Mouse (Mus musculus): ENCODE data around the gene Ak5. TPM values are rescaled to one million over a fixed set of nuclear protein-coding genes. Genes with fewer than 3 reads are reported as not detected.
A peak's percentile ranks its signal among the peaks of the same experiment; 100 is the strongest.

The Ak5 gene
- polyA plus RNA-seq, 1 experiment from 2014 or later = 1.3 TPM

GRCm38 (mm10) chr3:152490423-152490822, 177.7 kb downstream of the Ak5 start:
- no peak overlapping the region for H3K9ac ChIP-seq
- H3K4me2 ChIP-seq (replicated peaks) = no peak overlapping the region
- no peaks in the 10 kb centered on the region for H3K27me3 ChIP-seq
- no peaks in the 10 kb centered on the region for H3K4me1 ChIP-seq
- H3K9me3 ChIP-seq (replicated peaks) = no peaks in the 10 kb centered on the region
- no peaks in the 10 kb centered on the region for H3K36me3 ChIP-seq
- no peak overlapping the region for H3K4me3 ChIP-seq (replicated peaks)
- no peak overlapping the region for H3K27ac ChIP-seq (replicated peaks)
- WGBS = 81% methylated on average over 5 of the region's 5 CpGs
- no peak for ATAC-seq (ENCODE audit: insufficient number of reproducible peaks, low FRiP score, low TSS enrichment, low read depth)

DNA sequence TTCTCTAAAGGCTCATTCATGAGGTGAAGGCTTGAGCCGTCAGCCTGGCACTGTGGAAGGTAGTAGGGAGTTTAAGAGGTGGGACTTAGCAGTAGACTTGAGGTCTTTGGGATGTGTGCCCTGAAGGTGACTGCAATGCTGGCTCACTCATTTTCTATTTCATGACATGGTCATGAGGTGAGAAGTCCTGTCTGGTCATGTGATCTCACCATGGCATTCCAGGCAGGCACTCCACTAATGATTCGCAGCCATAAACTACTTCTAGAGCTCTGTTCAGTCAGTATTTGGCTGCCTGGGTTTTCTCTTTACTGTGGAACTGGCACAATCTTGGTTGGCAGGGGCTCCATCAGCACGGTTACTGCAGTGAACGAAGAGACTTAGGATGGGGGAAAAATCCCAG, 179.2 kb downstream of the Ak5 start:
- no peak overlapping the region for H3K9ac ChIP-seq
- no peak overlapping the region for H3K4me3 ChIP-seq (replicated peaks)
- H3K27me3 ChIP-seq = no peaks in the 10 kb centered on the region
- ATAC-seq (ENCODE audit: insufficient number of reproducible peaks, low FRiP score, low TSS enrichment, low read depth) = no peak
- WGBS = 79% methylated on average over 4 of the region's 4 CpGs
- no peaks in the 10 kb centered on the region for H3K36me3 ChIP-seq
- H3K4me2 ChIP-seq (replicated peaks) = no peak overlapping the region
- H3K9me3 ChIP-seq (replicated peaks) = no peaks in the 10 kb centered on the region
- H3K27ac ChIP-seq (replicated peaks) = no peak overlapping the region
- H3K4me1 ChIP-seq = 0 out of 2 replicates have a peak, but pooled peaks cover under 1% of the 10 kb centered on the region

DNA sequence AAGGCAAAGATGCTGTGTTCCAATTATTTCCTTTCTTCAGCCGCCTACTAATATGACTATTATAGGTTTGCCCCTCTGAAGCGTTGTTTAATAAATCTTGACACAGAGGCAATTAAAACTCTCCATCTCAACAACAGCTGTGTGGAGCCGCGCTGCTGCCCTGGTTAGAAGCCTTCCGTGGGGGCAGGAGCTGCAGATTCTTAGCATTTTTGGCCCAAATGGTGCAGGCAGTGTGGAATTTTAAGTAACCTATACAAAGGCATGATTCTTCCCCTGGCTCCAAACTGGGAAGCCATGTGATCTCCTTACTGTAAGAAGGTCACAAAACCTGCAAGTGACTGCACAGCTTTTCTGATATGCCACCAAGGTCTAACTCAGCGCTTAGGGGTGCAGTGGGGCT, 184.0 kb downstream of the Ak5 start:
- no peak for ATAC-seq (ENCODE audit: insufficient number of reproducible peaks, low FRiP score, low TSS enrichment, low read depth)
- peak overlapping the region; percentile 40; the same call in 1 of the 2 replicates for H3K27ac ChIP-seq (replicated peaks)
- H3K27me3 ChIP-seq = no peaks in the 10 kb centered on the region
- H3K9ac ChIP-seq = no peak overlapping the region
- H3K4me2 ChIP-seq (replicated peaks) = no peak overlapping the region
- H3K9me3 ChIP-seq (replicated peaks) = no peaks in the 10 kb centered on the region
- WGBS = 32% methylated on average over 6 of the region's 6 CpGs
- H3K4me3 ChIP-seq (replicated peaks) = no peak overlapping the region
- H3K36me3 ChIP-seq = no peaks in the 10 kb centered on the region
- peaks cover 11% of the 10 kb centered on the region; the same call in 1 of the 2 replicates for H3K4me1 ChIP-seq

DNA sequence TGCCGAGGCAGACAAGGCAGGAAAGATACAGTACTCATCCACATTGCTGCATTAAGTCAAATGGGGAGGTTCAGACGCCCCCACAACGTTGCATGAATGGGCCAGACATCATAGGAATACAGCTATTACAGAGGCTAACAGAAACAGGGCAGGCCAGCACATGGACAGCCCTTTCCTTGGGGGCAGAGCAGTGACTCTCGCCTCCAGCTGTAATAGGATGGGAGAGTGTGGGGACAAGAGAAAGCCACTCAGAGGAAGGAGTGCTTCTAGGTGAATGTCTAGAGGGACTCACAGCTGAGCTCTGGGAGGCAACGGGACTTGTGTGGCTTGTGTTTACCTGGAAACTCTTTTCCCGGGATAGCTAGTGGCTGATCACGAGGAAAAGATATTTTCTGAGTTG, 184.4 kb downstream of the Ak5 start:
- Histone ChIP-seq H3K9ac (no peak overlapping the region), H3K4me2 (replicated peaks) (no peak overlapping the region), H3K27me3 (no peaks in the 10 kb centered on the region), H3K4me3 (replicated peaks) (no peak overlapping the region), H3K9me3 (replicated peaks) (no peaks in the 10 kb centered on the region), H3K4me1 (peaks cover 11% of the 10 kb centered on the region; the same call in 1 of the 2 replicates), H3K36me3 (no peaks in the 10 kb centered on the region), H3K27ac (replicated peaks) (peak overlapping the region; percentile 40)
- 26% methylated on average over 7 of the region's 7 CpGs for WGBS
- no peak for ATAC-seq (ENCODE audit: insufficient number of reproducible peaks, low FRiP score, low TSS enrichment, low read depth)

DNA sequence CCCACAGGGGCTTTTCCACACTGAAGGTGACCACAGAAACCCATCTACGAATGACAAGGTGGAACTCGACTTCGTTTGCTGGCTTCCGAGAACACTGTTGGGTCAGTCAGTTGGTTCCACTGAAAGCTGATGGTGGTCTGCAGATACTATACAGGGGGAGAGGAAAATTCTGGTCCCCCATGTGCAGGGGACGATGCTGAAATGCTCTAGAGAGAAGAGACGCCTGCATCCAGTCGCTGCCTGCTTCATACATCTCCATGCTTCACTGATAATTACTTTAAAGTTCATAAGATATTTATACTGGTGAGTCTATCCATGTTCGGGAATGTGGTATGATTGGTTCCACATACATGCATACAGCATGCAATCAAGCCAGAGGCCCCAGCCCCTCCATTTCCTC, 186.0 kb downstream of the Ak5 start:
- Histone ChIP-seq H3K27me3 (no peaks in the 10 kb centered on the region), H3K4me3 (replicated peaks) (no peak overlapping the region), H3K36me3 (no peaks in the 10 kb centered on the region), H3K4me2 (replicated peaks) (no peak overlapping the region), H3K9me3 (replicated peaks) (no peaks in the 10 kb centered on the region), H3K27ac (replicated peaks) (no peak overlapping the region), H3K9ac (no peak overlapping the region), H3K4me1 (peaks cover 24% of the 10 kb centered on the region)
- WGBS = 58% methylated on average over 8 of the region's 8 CpGs
- no peak for ATAC-seq (ENCODE audit: insufficient number of reproducible peaks, low FRiP score, low TSS enrichment, low read depth)

GRCm38 (mm10) chr3:152480336-152480735, 187.8 kb downstream of the Ak5 start:
- WGBS = 95% methylated on average over 6 of the region's 6 CpGs
- no peak overlapping the region for H3K4me3 ChIP-seq (replicated peaks)
- H3K27me3 ChIP-seq = no peaks in the 10 kb centered on the region
- H3K9ac ChIP-seq = no peak overlapping the region
- H3K9me3 ChIP-seq (replicated peaks) = no peaks in the 10 kb centered on the region
- no peaks in the 10 kb centered on the region for H3K36me3 ChIP-seq
- no peak overlapping the region for H3K27ac ChIP-seq (replicated peaks)
- no peak overlapping the region for H3K4me2 ChIP-seq (replicated peaks)
- H3K4me1 ChIP-seq = peaks cover 24% of the 10 kb centered on the region
- no peak for ATAC-seq (ENCODE audit: insufficient number of reproducible peaks, low FRiP score, low TSS enrichment, low read depth)

GRCm38 (mm10) chr3:152478599-152479435, 189.3 kb downstream of the Ak5 start:
- Histone ChIP-seq H3K27ac (replicated peaks) (peak overlapping the region; percentile 82), H3K4me2 (replicated peaks) (peak overlapping the region; percentile 79), H3K4me1 (peaks cover 22% of the 10 kb centered on the region), H3K36me3 (no peaks in the 10 kb centered on the region), H3K27me3 (no peaks in the 10 kb centered on the region), H3K4me3 (replicated peaks) (peak overlapping the region; percentile 44), H3K9ac (peak overlapping the region; percentile 24; the same call in 1 of the 2 replicates), H3K9me3 (replicated peaks) (no peaks in the 10 kb centered on the region)
- peak; percentile 78 for ATAC-seq (ENCODE audit: insufficient number of reproducible peaks, low FRiP score, low TSS enrichment, low read depth)
- 3% methylated on average over 16 of the region's 16 CpGs for WGBS

DNA sequence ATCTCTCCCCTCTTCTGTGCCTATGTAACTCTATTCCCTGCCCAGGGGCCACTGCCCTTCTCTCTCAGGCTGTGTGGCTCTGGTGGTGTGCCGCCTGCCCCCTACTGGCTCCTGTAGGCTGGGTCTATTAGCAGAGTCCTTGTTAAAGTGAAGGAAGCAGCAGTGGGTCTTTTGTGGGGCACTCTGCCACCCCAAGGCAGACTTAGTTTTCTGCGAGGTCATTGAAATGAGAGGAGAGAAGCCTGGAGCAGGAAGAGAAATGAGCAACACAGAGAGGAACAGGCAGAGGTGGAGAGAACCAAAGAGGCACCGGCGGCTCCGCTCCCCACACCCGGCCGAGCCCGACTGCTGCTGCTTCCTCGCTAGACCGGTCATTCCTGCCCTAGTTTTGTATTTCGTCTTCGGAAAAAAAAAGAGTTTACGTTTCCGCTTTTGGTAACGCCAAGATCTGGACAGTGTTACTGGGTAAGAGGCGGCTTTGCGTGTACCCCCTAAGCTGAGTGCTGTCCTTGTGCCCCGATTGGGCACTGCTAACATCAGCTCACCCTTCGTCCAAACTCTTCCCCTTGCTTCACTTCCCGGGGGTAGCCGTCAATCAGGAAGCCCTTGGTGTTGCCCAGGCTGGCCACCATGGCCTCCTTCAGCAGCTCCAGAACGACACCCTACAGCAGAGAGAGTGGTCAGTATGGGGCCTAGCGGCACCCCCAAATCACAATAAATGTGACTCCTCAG, 190.2 kb downstream of the Ak5 start:
- Histone ChIP-seq H3K4me1 (peaks cover 19% of the 10 kb centered on the region), H3K27ac (replicated peaks) (peak overlapping the region; percentile 82), H3K9me3 (replicated peaks) (no peaks in the 10 kb centered on the region), H3K9ac (peak overlapping the region; percentile 24), H3K27me3 (no peaks in the 10 kb centered on the region), H3K4me2 (replicated peaks) (peak overlapping the region; percentile 79), H3K4me3 (replicated peaks) (peak overlapping the region; percentile 44), H3K36me3 (no peaks in the 10 kb centered on the region)
- peak; percentile 69 for ATAC-seq (ENCODE audit: insufficient number of reproducible peaks, low FRiP score, low TSS enrichment, low read depth)
- 4% methylated on average over 23 of the region's 23 CpGs for WGBS

GRCm38 (mm10) chr3:152475894-152476293, 192.3 kb downstream of the Ak5 start:
- Histone ChIP-seq H3K9ac (no peak overlapping the region), H3K4me1 (peaks cover 13% of the 10 kb centered on the region), H3K4me2 (replicated peaks) (no peak overlapping the region), H3K27ac (replicated peaks) (no peak overlapping the region), H3K36me3 (no peaks in the 10 kb centered on the region), H3K9me3 (replicated peaks) (no peaks in the 10 kb centered on the region), H3K27me3 (no peaks in the 10 kb centered on the region), H3K4me3 (replicated peaks) (no peak overlapping the region)
- no peak for ATAC-seq (ENCODE audit: insufficient number of reproducible peaks, low FRiP score, low TSS enrichment, low read depth)
- 93% methylated on average over 3 of the region's 3 CpGs for WGBS

GRCm38 (mm10) chr3:152475278-152475669, 192.9 kb downstream of the Ak5 start:
- Histone ChIP-seq H3K36me3 (no peaks in the 10 kb centered on the region), H3K9me3 (replicated peaks) (no peaks in the 10 kb centered on the region), H3K9ac (no peak overlapping the region), H3K4me2 (replicated peaks) (no peak overlapping the region), H3K27ac (replicated peaks) (no peak overlapping the region), H3K4me3 (replicated peaks) (no peak overlapping the region), H3K27me3 (no peaks in the 10 kb centered on the region), H3K4me1 (peaks cover 13% of the 10 kb centered on the region)
- no peak for ATAC-seq (ENCODE audit: insufficient number of reproducible peaks, low FRiP score, low TSS enrichment, low read depth)
- WGBS = 78% methylated on average over 1 of the region's 1 CpGs

GRCm38 (mm10) chr3:152474582-152475277, 193.4 kb downstream of the Ak5 start:
- Histone ChIP-seq H3K4me2 (replicated peaks) (no peak overlapping the region), H3K27ac (replicated peaks) (no peak overlapping the region), H3K9ac (no peak overlapping the region), H3K36me3 (no peaks in the 10 kb centered on the region), H3K4me1 (peaks cover 13% of the 10 kb centered on the region), H3K27me3 (no peaks in the 10 kb centered on the region), H3K4me3 (replicated peaks) (no peak overlapping the region), H3K9me3 (replicated peaks) (no peaks in the 10 kb centered on the region)
- ATAC-seq (ENCODE audit: insufficient number of reproducible peaks, low FRiP score, low TSS enrichment, low read depth) = no peak
- 55% methylated on average over 15 of the region's 15 CpGs for WGBS

Data from embryonic facial prominence, embryonic 15.5 days (tissue).